Comparison of ENCODE assay signal across 8 mouse cellular contexts in the genomic region with DNA sequence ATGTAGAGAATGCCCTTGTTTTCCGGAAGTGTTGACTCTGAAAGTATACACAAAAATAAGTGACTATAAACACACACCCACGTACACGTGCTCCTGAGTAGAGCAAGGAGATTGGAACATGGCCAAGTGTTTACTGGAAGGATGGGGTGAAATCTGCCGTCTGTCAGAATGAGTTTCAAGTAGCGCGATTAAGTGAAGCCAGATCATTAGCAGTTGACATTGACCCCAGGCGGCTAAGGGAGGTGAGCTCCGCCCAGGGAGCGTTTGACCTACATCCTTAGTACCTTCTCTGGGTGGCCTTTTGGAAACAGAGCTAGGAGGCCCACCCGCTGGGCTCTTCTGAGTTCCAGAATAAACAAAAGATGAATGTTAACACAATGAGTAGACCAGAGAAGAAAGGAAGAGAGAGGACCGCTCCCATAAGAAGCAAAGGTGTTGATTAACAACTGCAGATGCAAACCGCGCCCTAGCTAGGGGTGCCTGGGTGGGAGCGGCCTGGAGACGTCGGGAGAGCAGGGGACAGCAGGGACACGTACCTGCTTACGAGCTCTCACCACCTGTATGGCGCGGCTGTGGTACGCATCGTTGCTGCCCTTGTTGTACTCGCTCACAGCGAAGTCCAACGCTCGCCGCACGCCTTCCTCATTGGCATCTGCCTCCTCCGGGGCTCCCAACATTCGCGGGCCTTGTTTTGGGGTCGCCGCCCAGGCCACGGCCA. TPM values are rescaled to one million over a fixed set of nuclear protein-coding genes. Genes with fewer than 3 reads are reported as not detected.
DNase-seq lines count a peak whose midpoint lies in the region; ATAC-seq lines count a peak whose summit lies in the region.

No protein-coding gene starts in this region.

- H3K27ac ChIP-seq in embryonic facial prominence, embryonic 14.5 days (replicated peaks; ENCODE audit: low read depth, low read length) = peak overlapping the region; percentile 89
- H3K27ac ChIP-seq in hindbrain, embryonic 13.5 days = peak overlapping the region; percentile 92
- H3K27ac ChIP-seq in liver, embryonic 11.5 days (ENCODE audit: low read depth, low read length) = peak overlapping the region; percentile 51

- no peaks in the 10 kb centered on the region for H3K9me3 ChIP-seq in embryonic facial prominence, embryonic 14.5 days (ENCODE audit: control insufficient read depth, low read length)
- no peaks in the 10 kb centered on the region for H3K9me3 ChIP-seq in hindbrain, embryonic 13.5 days
- no peaks in the 10 kb centered on the region for H3K9me3 ChIP-seq in liver, embryonic 11.5 days (ENCODE audit: control insufficient read depth, low read length)

- ATAC-seq in embryonic facial prominence, embryonic 14.5 days (ENCODE audit: low read depth) = peak; percentile 54
- ATAC-seq in hindbrain, embryonic 13.5 days (ENCODE audit: low FRiP score) = peak; percentile 81
- ATAC-seq in liver, embryonic 11.5 days (replicated peaks; ENCODE audit: low FRiP score) = peak; percentile 71

- peak overlapping the region; percentile 84 for H3K4me2 ChIP-seq in embryonic facial prominence, embryonic 14.5 days (ENCODE audit: low read depth, low read length)
- peak overlapping the region; percentile 91 for H3K4me2 ChIP-seq in hindbrain, embryonic 13.5 days
- H3K4me2 ChIP-seq in liver, embryonic 11.5 days = peak overlapping the region; percentile 66

- H3K36me3 ChIP-seq in embryonic facial prominence, embryonic 14.5 days (ENCODE audit: control insufficient read depth, insufficient read depth, low read length) = peaks cover 22% of the 10 kb centered on the region
- H3K36me3 ChIP-seq in hindbrain, embryonic 13.5 days = peaks cover 25% of the 10 kb centered on the region
- 0 out of 2 replicates have a peak, but pooled peaks cover 2% of the 10 kb centered on the region for H3K36me3 ChIP-seq in liver, embryonic 11.5 days (ENCODE audit: control insufficient read depth, insufficient read depth, low read length)

- WGBS in embryonic facial prominence, embryonic 14.5 days = under 1% methylated on average over 34 of the region's 34 CpGs
- under 1% methylated on average over 34 of the region's 34 CpGs for WGBS in hindbrain, embryonic 13.5 days
- WGBS in liver, embryonic 11.5 days = under 1% methylated on average over 34 of the region's 34 CpGs

- H3K27me3 ChIP-seq in embryonic facial prominence, embryonic 14.5 days (replicated peaks; ENCODE audit: control insufficient read depth, insufficient read depth, low read length) = no peaks in the 10 kb centered on the region
- H3K27me3 ChIP-seq in hindbrain, embryonic 13.5 days = no peaks in the 10 kb centered on the region
- no peaks in the 10 kb centered on the region for H3K27me3 ChIP-seq in liver, embryonic 11.5 days (replicated peaks; ENCODE audit: control insufficient read depth, insufficient read depth, low read length)

- DNase-seq in adrenal gland, adult (ENCODE audit: inconsistent age in 2 of 2, low spot score in 1 of 2) = peak; percentile 33 to 76
- DNase-seq in adrenal gland, adult 8-10 months = no peak
- peak; percentile 48 for DNase-seq in adrenal gland, postnatal 14 days
- DNase-seq in embryonic facial prominence, embryonic 14.5 days (ENCODE audit: low spot score) = peak; percentile 48
- DNase-seq in liver, embryonic 11.5 days (ENCODE audit: low spot score) = no peak
- DNase-seq in naive thymus-derived CD4-positive, alpha-beta T cell, adult 2 months (ENCODE audit: low read depth) = peak; percentile 40
- DNase-seq in layer of hippocampus, postnatal 36 days = no peak

- peaks cover 24% of the 10 kb centered on the region for H3K4me1 ChIP-seq in embryonic facial prominence, embryonic 14.5 days (ENCODE audit: control insufficient read depth, insufficient read depth, low read length)
- H3K4me1 ChIP-seq in hindbrain, embryonic 13.5 days (replicated peaks) = peaks cover 33% of the 10 kb centered on the region
- H3K4me1 ChIP-seq in liver, embryonic 11.5 days (replicated peaks; ENCODE audit: control insufficient read depth, insufficient read depth, low read length) = peaks cover 17% of the 10 kb centered on the region

- peak overlapping the region; percentile 81 for H3K9ac ChIP-seq in embryonic facial prominence, embryonic 14.5 days (ENCODE audit: low read depth, low read length)
- H3K9ac ChIP-seq in hindbrain, embryonic 13.5 days = peak overlapping the region; percentile 92
- peak overlapping the region; percentile 69 for H3K9ac ChIP-seq in liver, embryonic 11.5 days (ENCODE audit: low read depth, low read length)

- H3K4me3 ChIP-seq in embryonic facial prominence, embryonic 14.5 days (ENCODE audit: low read depth, low read length) = peak overlapping the region; percentile 87
- peak overlapping the region; percentile 89 for H3K4me3 ChIP-seq in hindbrain, embryonic 13.5 days
- H3K4me3 ChIP-seq in liver, embryonic 11.5 days (ENCODE audit: low read depth, low read length) = peak overlapping the region; percentile 70

RNA-seq across cellular contexts. Expression of a gene that starts 0.7 kb away (rescaled TPM):
- 1,000 to 10,000 TPM in 1 of 4 experiments, 100 to 1,000 TPM in 3; 786 to 1,002 (median 918) TPM for total RNA-seq in adrenal gland, adult 8-10 months (2022)
- total RNA-seq in adrenal gland, postnatal 14 days (2021) = 867 and 955 TPM in 2 replicates
- 548 and 591 TPM in 2 replicates for polyA plus RNA-seq in embryonic facial prominence, embryonic 14.5 days (2014; fragmentation: Nextera tagmentation; extraction: Ambion mirVana)
- polyA plus RNA-seq in hindbrain, embryonic 13.5 days (2015; fragmentation: Nextera tagmentation; extraction: Ambion mirVana) = 522 and 533 TPM in 2 replicates
- polyA plus RNA-seq in liver, embryonic 11.5 days (2014; fragmentation: Nextera tagmentation; extraction: Ambion mirVana) = 209 and 224 TPM in 2 replicates
- total RNA-seq in layer of hippocampus, postnatal 36 days (2021) = 1,000 to 10,000 TPM; 2,172 to 2,182 TPM

RNA-seq across cellular contexts. Expression of a gene that starts 9.9 kb away (rescaled TPM):
- total RNA-seq in adrenal gland, adult 8-10 months (2022) = not detected
- 0.93 and 2.4 TPM in 2 replicates for total RNA-seq in adrenal gland, postnatal 14 days (2021)
- polyA plus RNA-seq in embryonic facial prominence, embryonic 14.5 days (2014; fragmentation: Nextera tagmentation; extraction: Ambion mirVana) = not detected in 2 replicates
- not detected in 2 replicates for polyA plus RNA-seq in hindbrain, embryonic 13.5 days (2015; fragmentation: Nextera tagmentation; extraction: Ambion mirVana)
- polyA plus RNA-seq in liver, embryonic 11.5 days (2014; fragmentation: Nextera tagmentation; extraction: Ambion mirVana) = not detected in 2 replicates
- total RNA-seq in layer of hippocampus, postnatal 36 days (2021) = not detected

RNA-seq across cellular contexts. Expression of a gene that starts 39.8 kb away (rescaled TPM):
- not detected for total RNA-seq in adrenal gland, adult 8-10 months (2022)
- total RNA-seq in adrenal gland, postnatal 14 days (2021) = not detected in 2 replicates
- polyA plus RNA-seq in embryonic facial prominence, embryonic 14.5 days (2014; fragmentation: Nextera tagmentation; extraction: Ambion mirVana) = not detected in 2 replicates
- not detected in 2 replicates for polyA plus RNA-seq in hindbrain, embryonic 13.5 days (2015; fragmentation: Nextera tagmentation; extraction: Ambion mirVana)
- not detected in 2 replicates for polyA plus RNA-seq in liver, embryonic 11.5 days (2014; fragmentation: Nextera tagmentation; extraction: Ambion mirVana)
- total RNA-seq in layer of hippocampus, postnatal 36 days (2021) = not detected

RNA-seq across cellular contexts. Expression of a gene that starts 54.9 kb away (rescaled TPM):
- under 1 TPM in 1 of 4 experiments, not detected in 3; 0.32 TPM for total RNA-seq in adrenal gland, adult 8-10 months (2022)
- not detected in 2 replicates for total RNA-seq in adrenal gland, postnatal 14 days (2021)
- polyA plus RNA-seq in embryonic facial prominence, embryonic 14.5 days (2014; fragmentation: Nextera tagmentation; extraction: Ambion mirVana) = not detected in 2 replicates
- polyA plus RNA-seq in hindbrain, embryonic 13.5 days (2015; fragmentation: Nextera tagmentation; extraction: Ambion mirVana) = not detected in 2 replicates
- not detected in 2 replicates for polyA plus RNA-seq in liver, embryonic 11.5 days (2014; fragmentation: Nextera tagmentation; extraction: Ambion mirVana)
- total RNA-seq in layer of hippocampus, postnatal 36 days (2021) = not detected

Comparison
In these comparisons a context has a peak if more than half of its experiments do, and no peak if none do; other contexts are left out.
1. DNase-seq: peak in adrenal gland, adult (2 of 2), adrenal gland, postnatal 14 days (single experiment), embryonic facial prominence, embryonic 14.5 days (single experiment) and naive thymus-derived CD4-positive, alpha-beta T cell, adult 2 months (single experiment); none in adrenal gland, adult 8-10 months (single experiment), liver, embryonic 11.5 days (single experiment) and layer of hippocampus, postnatal 36 days (0 of 2).
2. Peak in every context shown above with its lines, with median percentiles within 50 percentile points of each other: ATAC-seq, H3K27ac ChIP-seq, H3K4me2 ChIP-seq, H3K4me3 ChIP-seq and H3K9ac ChIP-seq.